In the genomic region with DNA sequence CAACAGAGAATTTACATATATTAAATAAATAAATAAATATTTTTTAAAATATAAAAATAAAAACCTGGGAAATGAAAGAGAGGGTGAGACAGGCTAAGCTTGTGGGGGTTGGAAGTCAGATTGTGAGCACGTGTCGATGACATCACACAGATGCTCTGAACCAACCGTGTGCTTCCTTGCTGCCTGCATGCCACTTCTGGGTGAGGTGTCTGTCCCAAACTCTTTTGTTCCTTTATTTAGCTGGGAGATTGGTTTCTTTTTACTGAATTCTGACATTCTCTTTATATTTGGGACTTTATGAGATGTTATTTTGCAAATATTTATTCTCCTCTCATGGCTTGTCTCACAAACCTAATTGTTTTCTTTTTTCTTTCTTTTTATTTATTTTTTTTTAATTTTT, we compare ENCODE assay signal across 18 mouse cellular contexts. TPM values are rescaled to one million over a fixed set of nuclear protein-coding genes. Genes with fewer than 3 reads are reported as not detected.
DNase-seq lines count a peak whose midpoint lies in the region; ATAC-seq and TF ChIP-seq lines count a peak whose summit lies in the region.
"Had no signal": no experiment of that assay in that cellular context is flagged by ENCODE, and none has a peak within 500 bp of the region (broad histone marks: within the 10 kb centered on the region; RNA-seq: fewer than 3 reads in every experiment).

No protein-coding gene starts in this region.

- no peak for ATAC-seq in intestine, postnatal 0 days
- no peak for ATAC-seq in intestine, embryonic 16.5 days
- ATAC-seq in lung, postnatal 0 days, result no peak
- ATAC-seq: activated CD4-positive, CD25-positive, alpha-beta regulatory T cell, adult 4 months; forebrain, postnatal 0 days had no signal

- peaks cover 4% of the 10 kb centered on the region for H3K36me3 ChIP-seq in heart, adult 2 months (ENCODE audit: control insufficient read depth, insufficient read depth, low read length)
- H3K36me3 ChIP-seq in intestine, postnatal 0 days (ENCODE audit: control insufficient read depth, insufficient read depth), result peaks cover 4% of the 10 kb centered on the region; the same call in 1 of the 2 replicates
- H3K36me3 ChIP-seq in intestine, embryonic 16.5 days (ENCODE audit: control insufficient read depth, insufficient read depth, low read length), result no peaks in the 10 kb centered on the region
- no peaks in the 10 kb centered on the region for H3K36me3 ChIP-seq in lung, postnatal 0 days (ENCODE audit: insufficient read depth, low read length)
- H3K36me3 ChIP-seq in small intestine, adult 2 months (ENCODE audit: control insufficient read depth, insufficient read depth, low read length), result peaks cover 10% of the 10 kb centered on the region; the same call in 1 of the 2 replicates
- H3K36me3 ChIP-seq: embryonic facial prominence, embryonic 13.5 days; hindbrain, embryonic 15.5 days had no signal

- H3K9ac ChIP-seq in heart, adult 2 months (ENCODE audit: low read depth, low read length), result no peak overlapping the region
- no peak overlapping the region for H3K9ac ChIP-seq in intestine, postnatal 0 days (ENCODE audit: low read depth, low read length)
- H3K9ac ChIP-seq in intestine, embryonic 16.5 days (ENCODE audit: low read depth, low read length), result no peak overlapping the region
- no peak overlapping the region for H3K9ac ChIP-seq in lung, postnatal 0 days (replicated peaks; ENCODE audit: low read depth)
- H3K9ac ChIP-seq: forebrain, embryonic 13.5 days; forebrain, postnatal 0 days; hindbrain, embryonic 15.5 days had no signal

- H3K9me3 ChIP-seq in intestine, postnatal 0 days (ENCODE audit: control insufficient read depth), result no peaks in the 10 kb centered on the region
- no peaks in the 10 kb centered on the region for H3K9me3 ChIP-seq in intestine, embryonic 16.5 days (ENCODE audit: control insufficient read depth, low read length)
- H3K9me3 ChIP-seq in lung, postnatal 0 days (ENCODE audit: low read length), result no peaks in the 10 kb centered on the region
- H3K9me3 ChIP-seq: embryonic facial prominence, embryonic 13.5 days; forebrain, embryonic 13.5 days; hindbrain, embryonic 15.5 days had no signal

- no peak overlapping the region for H3K4me3 ChIP-seq in heart, adult 2 months
- no peak overlapping the region for H3K4me3 ChIP-seq in intestine, postnatal 0 days (ENCODE audit: low read depth, low read length)
- H3K4me3 ChIP-seq in intestine, embryonic 16.5 days (ENCODE audit: low read length), result no peak overlapping the region
- no peak overlapping the region for H3K4me3 ChIP-seq in lung, postnatal 0 days (ENCODE audit: low read depth, low read length)
- no peak overlapping the region for H3K4me3 ChIP-seq in small intestine, adult 2 months (ENCODE audit: low read depth, low read length)
- H3K4me3 ChIP-seq: embryonic facial prominence, embryonic 13.5 days; forebrain, embryonic 13.5 days; hindbrain, embryonic 15.5 days had no signal

- H3K4me1 ChIP-seq in heart, adult 2 months (ENCODE audit: control insufficient read depth, insufficient read depth, low read length), result peaks cover 14% of the 10 kb centered on the region
- H3K4me1 ChIP-seq in intestine, postnatal 0 days (replicated peaks; ENCODE audit: control insufficient read depth, insufficient read depth, low read length), result peaks cover 5% of the 10 kb centered on the region; the same call in 1 of the 2 replicates
- peaks cover 25% of the 10 kb centered on the region for H3K4me1 ChIP-seq in intestine, embryonic 16.5 days (ENCODE audit: control insufficient read depth, insufficient read depth, low read length)
- peaks cover 9% of the 10 kb centered on the region; the same call in 1 of the 2 replicates for H3K4me1 ChIP-seq in lung, postnatal 0 days (ENCODE audit: insufficient read depth, low read depth, low read length)
- peaks cover 22% of the 10 kb centered on the region for H3K4me1 ChIP-seq in small intestine, adult 2 months (ENCODE audit: control insufficient read depth, insufficient read depth, insufficient read length, low read length)

- TF ChIP-seq POLR2A in heart, adult 2 months (IDR thresholded peaks at IDR 0.05; ENCODE audit: insufficient read depth, low read depth, low read length), result no peak
- TF ChIP-seq POLR2A in small intestine, adult 2 months (IDR thresholded peaks at IDR 0.05; ENCODE audit: low read depth, low read length), result no peak

- H3K27ac ChIP-seq in heart, adult 2 months, result peak overlapping the region; percentile 74; the same call in 1 of the 2 replicates
- H3K27ac ChIP-seq in intestine, postnatal 0 days (ENCODE audit: low read depth, low read length), result peak overlapping the region; percentile 29; the same call in 1 of the 2 replicates
- H3K27ac ChIP-seq in intestine, embryonic 16.5 days (ENCODE audit: low read length), result no peak overlapping the region; the same call in 1 of the 2 replicates
- peak overlapping the region; percentile 79; the same call in 1 of the 2 replicates for H3K27ac ChIP-seq in lung, postnatal 0 days (ENCODE audit: low read length)
- peak overlapping the region; percentile 91 for H3K27ac ChIP-seq in small intestine, adult 2 months (ENCODE audit: insufficient read depth, low read depth, low read length)
- H3K27ac ChIP-seq: forebrain, embryonic 13.5 days; hindbrain, embryonic 15.5 days had no signal

- no peak overlapping the region for H3K4me2 ChIP-seq in intestine, postnatal 0 days (replicated peaks; ENCODE audit: low read depth)
- H3K4me2 ChIP-seq in intestine, embryonic 16.5 days (ENCODE audit: low read depth, low read length), result no peak overlapping the region
- no peak overlapping the region for H3K4me2 ChIP-seq in lung, postnatal 0 days (replicated peaks; ENCODE audit: low read depth, low read length)
- H3K4me2 ChIP-seq: embryonic facial prominence, embryonic 13.5 days; forebrain, embryonic 13.5 days; hindbrain, embryonic 15.5 days had no signal

- no peaks in the 10 kb centered on the region for H3K79me2 ChIP-seq in heart, adult 2 months (replicated peaks; ENCODE audit: control insufficient read depth, insufficient read depth, low read length)

- TF ChIP-seq CTCF in heart, adult 2 months (IDR thresholded peaks at IDR 0.05), result no peak
- TF ChIP-seq CTCF in intestine, postnatal 0 days (IDR thresholded peaks at IDR 0.05; ENCODE audit: low read depth), result no peak
- TF ChIP-seq CTCF in lung, postnatal 0 days (IDR thresholded peaks at IDR 0.05), result no peak
- TF ChIP-seq CTCF in small intestine, adult 2 months (IDR thresholded peaks at IDR 0.05; ENCODE audit: extremely low read depth, insufficient read length, insufficient replicate concordance, low read depth, low read length), result no peak

- no peaks in the 10 kb centered on the region for H3K27me3 ChIP-seq in heart, adult 2 months (ENCODE audit: control insufficient read depth, insufficient read depth, low read length)
- no peaks in the 10 kb centered on the region for H3K27me3 ChIP-seq in intestine, postnatal 0 days (replicated peaks; ENCODE audit: control insufficient read depth, insufficient read depth, low read length)
- no peaks in the 10 kb centered on the region for H3K27me3 ChIP-seq in intestine, embryonic 16.5 days (replicated peaks; ENCODE audit: control insufficient read depth, insufficient read depth, low read length)
- H3K27me3 ChIP-seq in lung, postnatal 0 days (replicated peaks; ENCODE audit: insufficient read depth, low read length), result no peaks in the 10 kb centered on the region
- no peaks in the 10 kb centered on the region for H3K27me3 ChIP-seq in small intestine, adult 2 months (ENCODE audit: control insufficient read depth, insufficient read depth, low read length)
- H3K27me3 ChIP-seq: CH12.LX; embryonic facial prominence, embryonic 13.5 days; forebrain, embryonic 13.5 days; hindbrain, embryonic 15.5 days; Patski had no signal

- intact Hi-C loops in heart, adult 2 months (cut with DNase I), result no loop called here

- no peak for TF ChIP-seq EP300 in heart, adult 2 months (IDR thresholded peaks at IDR 0.05; ENCODE audit: insufficient read depth, low read depth, low read length)
- TF ChIP-seq EP300 in lung, postnatal 0 days (IDR thresholded peaks at IDR 0.05), result no peak

- no peak for DNase-seq in heart, adult 2 months
- no peak for DNase-seq in heart, adult 18-20 months
- no peak for DNase-seq in lung, postnatal 0 days (ENCODE audit: low spot score)
- DNase-seq in lung, postnatal 25 days (ENCODE audit: low spot score), result no peak
- DNase-seq in adrenal gland, adult 18-20 months (ENCODE audit: low spot score in 2 of 2), result no peak
- DNase-seq: adrenal gland, adult 2 months; forebrain, postnatal 0 days; gastrocnemius, postnatal 36 days; heart, adult 11 months had no signal

- 65% methylated on average over 3 of the region's 3 CpGs for WGBS in heart, adult 2 months
- WGBS in intestine, postnatal 0 days, result 74% methylated on average over 3 of the region's 3 CpGs
- WGBS in intestine, embryonic 16.5 days, result 72% methylated on average over 3 of the region's 3 CpGs
- WGBS in lung, postnatal 0 days, result 65% methylated on average over 3 of the region's 3 CpGs
- 87% methylated on average over 3 of the region's 3 CpGs for WGBS in small intestine, adult 2 months

RNA-seq across cellular contexts. Expression of a gene that starts 36.6 kb away (rescaled TPM):
- 10 to 100 TPM; 47.8 to 58.7 TPM for total RNA-seq in heart, adult 2 months (2021)
- 27.3 and 53.7 TPM in 2 replicates for polyA plus RNA-seq in heart, adult 2 months (2012; rRNA removed)
- 10 to 100 TPM; 47.4 to 52.1 TPM for total RNA-seq in heart, adult 18-20 months (2021)
- 33.8 and 34.0 TPM in 2 replicates for polyA plus RNA-seq in intestine, postnatal 0 days (2015; fragmentation: Nextera tagmentation; extraction: Ambion mirVana)
- polyA plus RNA-seq in intestine, embryonic 16.5 days (2015; fragmentation: Nextera tagmentation; extraction: Ambion mirVana), result 59.0 and 59.6 TPM in 2 replicates
- 46.6 and 54.2 TPM in 2 replicates for polyA plus RNA-seq in lung, postnatal 0 days (2015; fragmentation: Nextera tagmentation; extraction: Ambion mirVana)
- polyA plus RNA-seq in small intestine, adult 2 months (2012; rRNA removed), result 17.3 and 29.8 TPM in 2 replicates
- 100 to 1,000 TPM in 1 of 2 experiments, 10 to 100 TPM in 1; 97.0 to 117 TPM for total RNA-seq in adrenal gland, adult 18-20 months (2021)
